Mouse (Mus musculus) fibroblast of lung, adult 2 months (primary cell): ENCODE results near the gene Snd1.

Experiments
- DNase-seq: peaks from one replicate; pipeline ENCODE4 v3.0.0-alpha.2; 2011; ENCODE audit warnings: low read depth

Snd1 gene

DNA sequence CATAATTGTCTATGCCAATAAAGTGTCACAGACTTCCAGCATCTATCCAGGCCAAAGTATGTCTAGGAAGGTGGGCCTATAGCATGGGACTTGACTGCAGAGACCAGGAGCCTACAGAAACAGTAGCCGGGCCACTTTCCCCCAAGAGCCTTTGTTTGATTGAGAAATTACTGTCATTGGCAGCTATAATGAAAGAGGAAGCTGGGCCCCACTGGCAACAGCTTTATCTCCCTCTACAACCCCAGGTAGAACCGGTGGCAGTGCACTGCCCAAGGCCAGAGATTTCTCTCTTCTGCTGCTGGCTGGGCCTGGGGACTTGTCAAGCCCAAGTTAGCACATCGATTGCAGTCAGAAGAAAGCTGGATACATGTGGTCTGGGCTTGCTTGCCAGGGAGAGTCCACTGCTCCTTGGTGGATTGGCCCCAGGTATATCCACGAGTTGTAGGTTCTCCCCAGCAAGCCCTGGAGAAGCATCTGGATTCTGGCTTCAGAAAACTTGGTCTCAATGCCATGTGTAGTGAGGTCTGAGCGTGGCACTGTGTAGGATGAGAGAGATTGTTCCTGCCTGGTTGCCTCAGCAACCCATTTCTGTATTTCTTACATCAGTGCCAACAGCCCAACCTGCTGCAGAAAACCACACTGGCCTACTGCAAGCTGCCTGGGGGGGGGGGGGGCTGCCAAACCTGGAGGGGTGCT is 396.9 kb downstream of the Snd1 start:
- DNase-seq, result no peak

DNA sequence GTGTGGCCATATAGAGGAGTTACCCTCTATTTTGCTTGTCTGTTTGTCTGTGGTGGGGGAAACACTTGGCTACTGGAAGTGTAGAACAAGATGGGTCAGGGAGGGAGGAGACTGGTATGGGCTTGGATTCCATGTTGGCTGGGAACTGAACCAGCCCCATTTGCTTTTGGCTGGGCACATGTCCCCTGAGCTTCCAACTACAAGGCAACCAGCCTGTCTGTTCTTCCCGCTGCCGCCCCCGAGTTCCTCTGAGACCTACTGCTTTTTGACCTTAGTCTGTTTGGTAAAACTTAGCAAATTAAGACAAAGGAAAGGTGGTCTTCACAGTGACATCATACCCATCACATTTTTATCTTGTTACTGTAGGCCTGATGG is 397.5 kb downstream of the Snd1 start:
- DNase-seq, result no peak

DNA sequence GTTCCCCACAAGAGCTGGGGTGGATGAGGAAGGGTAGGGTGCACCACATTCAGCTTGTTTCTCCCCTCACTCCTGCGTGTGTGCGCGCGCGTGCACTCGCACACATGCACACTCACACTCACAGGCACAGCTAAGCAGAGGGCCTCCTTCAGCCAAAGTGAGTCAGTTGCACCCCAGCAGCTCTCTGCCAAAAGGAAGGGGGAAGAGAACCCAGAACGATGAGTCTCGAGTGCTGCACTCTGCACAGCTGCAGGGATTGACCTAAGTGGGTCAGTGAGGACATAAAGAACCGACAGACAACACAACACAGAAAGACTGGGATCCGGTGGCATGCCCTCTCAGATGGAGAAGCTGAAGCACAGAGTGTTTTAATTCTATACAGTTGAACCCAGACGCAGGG is 399.1 kb downstream of the Snd1 start:
- DNase-seq, result no peak

DNA sequence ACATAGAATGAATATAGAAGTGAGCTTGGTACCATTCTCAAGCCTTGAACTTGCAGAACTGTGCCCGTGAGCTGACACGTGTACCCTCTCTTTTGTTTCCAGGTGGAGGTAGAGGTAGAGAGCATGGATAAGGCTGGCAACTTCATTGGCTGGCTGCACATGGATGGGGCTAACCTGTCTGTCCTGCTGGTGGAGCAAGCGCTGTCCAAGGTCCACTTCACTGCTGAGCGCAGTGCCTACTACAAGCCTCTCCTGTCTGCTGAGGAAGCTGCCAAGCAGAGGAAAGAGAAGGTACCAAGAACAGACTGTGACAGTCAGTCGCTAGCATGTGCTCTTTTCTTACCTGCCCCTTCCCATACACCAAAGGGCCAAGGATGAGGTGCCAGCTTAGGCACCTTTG is 399.8 kb downstream of the Snd1 start:
- DNase-seq, result no peak

DNA sequence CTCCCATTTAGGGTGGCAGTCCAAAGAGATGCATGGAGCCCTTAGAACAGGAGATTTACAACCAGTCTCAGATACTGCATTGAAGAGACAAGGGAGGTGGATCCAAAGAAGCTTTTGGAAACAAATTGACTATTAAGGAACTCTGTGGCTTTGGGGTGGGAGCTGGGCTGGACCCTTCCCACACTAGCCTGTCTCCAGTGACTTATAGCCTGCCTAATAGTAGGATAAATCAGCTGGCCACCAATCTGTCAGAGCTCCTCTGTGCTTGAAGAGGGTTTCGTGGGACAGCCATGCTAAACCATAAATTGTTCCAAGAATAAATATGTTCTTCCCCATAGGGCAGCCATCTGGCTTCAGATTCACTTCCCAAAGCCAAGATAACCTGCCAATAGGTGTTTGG is 400.4 kb downstream of the Snd1 start:
- no peak for DNase-seq

DNA sequence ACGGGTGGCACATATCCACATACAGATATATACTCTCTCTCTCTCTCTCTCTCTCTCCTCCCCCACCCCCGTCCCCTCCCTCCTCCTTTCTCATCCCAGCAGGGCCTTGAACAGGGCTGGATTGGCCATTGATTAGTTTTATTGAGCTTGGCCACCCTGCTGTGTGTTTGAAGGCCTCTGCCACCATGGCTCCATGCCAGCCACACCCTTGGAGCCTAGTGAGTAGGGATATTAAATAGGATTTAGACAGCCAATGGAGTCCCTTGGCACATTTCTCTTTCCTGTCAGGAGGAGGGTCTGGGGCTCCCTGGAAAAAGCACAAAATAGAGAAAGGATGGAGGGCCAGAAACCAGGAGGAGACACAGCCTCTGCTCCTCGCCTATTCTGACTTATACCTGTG is 401.6 kb downstream of the Snd1 start:
- no peak for DNase-seq

DNA sequence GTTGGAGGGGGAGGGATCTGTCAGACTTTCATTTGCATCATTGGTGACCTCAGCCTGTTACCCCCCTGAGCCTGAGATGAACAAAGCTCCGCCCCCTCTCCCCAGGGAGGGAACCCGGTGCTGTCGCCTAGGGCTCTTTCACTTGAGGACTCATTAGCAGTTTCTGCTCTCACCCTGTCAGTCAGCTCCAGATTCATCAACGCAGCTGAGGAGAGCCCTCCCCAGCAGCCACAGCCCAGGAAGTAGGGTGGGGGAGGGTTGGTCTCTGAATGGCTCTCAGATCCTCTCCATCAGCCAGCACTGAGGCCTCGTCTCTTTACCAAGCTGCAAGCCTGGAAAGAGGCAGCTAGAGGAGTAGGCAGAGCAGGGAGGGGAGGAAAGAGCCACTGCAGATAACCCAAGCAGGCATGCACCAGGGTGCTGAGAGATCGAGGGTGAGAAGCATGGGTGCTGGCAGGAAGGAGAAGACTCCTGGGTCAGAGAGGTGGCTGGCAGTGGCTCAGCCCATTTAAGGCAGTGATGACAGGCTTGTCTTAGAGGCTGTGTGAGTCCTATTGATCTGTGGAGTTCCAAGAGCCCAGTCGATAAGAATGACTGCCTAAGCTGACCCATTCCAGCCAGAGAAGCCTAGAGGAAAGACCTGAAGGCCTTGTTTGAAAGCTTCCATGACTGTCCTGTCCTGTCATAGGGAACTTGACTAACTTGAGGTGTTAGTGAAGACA is 403.2 kb downstream of the Snd1 start:
- no peak for DNase-seq

DNA sequence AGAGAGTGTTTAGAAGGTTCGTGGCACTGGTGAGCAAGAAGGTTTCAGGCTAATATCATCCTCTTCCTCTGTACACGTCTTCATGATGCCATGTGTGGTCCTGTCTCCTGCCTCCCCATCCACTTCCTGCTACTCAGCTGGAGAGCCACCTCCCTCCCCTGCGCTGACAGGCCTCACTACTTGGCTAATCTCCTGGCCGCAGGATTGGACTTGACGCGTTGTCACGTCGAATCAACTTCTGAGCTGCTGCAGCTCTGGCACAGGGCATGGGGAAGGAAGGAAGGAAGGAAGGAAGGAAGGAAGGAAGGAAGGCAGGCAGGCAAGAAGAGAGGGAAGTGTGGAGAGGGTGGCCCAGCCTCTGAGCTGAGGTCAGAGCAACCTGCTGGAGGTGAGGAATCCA is 404.4 kb downstream of the Snd1 start:
- DNase-seq, result no peak

DNA sequence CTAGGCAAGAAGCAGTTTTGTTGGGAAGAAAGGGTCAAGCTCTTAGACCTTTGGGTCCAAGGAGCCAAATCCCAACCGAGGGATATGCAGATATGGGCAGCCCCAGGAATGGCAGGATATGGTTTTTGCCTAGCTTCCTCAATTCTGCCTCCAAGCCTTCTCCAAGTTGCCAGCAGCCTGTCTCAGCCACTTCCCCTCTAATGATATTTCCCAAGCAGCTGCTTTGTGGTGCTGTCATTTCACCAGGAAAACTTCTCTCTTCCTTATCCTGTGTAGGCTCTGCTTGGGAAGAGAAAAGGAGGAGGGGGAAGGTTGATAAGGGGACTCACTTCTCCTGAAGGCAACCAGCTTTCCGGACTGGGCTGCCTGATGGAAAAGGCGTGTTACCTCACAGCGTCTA is 406.0 kb downstream of the Snd1 start:
- DNase-seq, result no peak

DNA sequence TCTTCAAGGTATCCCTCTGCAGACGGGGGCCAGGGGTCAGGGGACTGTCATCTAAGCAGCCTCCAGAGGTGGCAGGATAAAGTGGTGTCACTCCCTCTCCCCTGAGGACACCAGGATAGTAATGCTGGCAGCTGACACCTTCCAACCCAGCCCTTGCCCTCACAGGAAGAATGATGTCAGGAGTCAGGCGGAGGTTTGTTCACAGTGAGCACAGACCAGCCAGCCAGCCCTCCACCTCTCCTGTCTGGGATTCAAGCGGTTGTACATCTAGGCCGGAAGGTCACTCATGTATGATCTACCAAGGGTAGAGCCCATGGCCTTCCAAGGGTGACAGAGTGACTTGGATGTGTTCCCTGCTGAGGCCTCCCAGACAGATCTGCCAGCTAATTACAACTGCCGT is 408.6 kb downstream of the Snd1 start:
- no peak for DNase-seq

DNA sequence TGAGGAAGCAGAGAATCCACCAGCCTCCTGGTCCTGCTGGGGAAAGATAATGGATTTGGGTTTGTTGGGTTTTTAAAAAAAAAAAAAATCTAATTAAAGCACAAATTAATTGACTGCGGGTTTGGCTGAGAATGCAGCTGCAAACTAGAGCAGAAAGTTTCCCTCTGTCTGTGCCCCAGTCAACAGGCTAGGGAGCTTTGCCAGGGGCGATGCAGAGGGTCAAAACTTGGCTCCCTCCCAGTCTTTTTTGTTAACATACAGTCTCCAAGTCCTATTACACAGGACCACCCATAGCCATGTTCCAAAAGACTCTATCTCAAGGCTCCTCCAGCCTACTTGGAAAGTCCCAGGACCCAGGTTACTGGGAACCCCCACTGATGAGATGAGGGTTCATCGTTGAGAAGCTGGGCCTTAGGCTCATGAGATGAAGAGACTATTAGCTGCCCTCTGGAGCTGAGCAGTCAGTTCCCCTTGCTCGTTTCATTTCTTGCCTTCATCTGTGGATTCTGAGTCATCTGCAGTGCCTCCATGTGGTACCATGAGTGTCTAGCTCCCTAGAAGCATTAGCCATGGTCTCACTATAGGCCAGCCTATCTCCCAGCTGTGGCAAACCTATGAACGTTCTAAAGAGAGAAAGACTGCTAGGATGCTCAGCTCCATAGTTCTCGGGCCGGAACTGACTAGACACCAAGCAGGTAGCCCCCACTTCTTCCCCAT is 411.9 kb downstream of the Snd1 start:
- DNase-seq, result no peak

DNA sequence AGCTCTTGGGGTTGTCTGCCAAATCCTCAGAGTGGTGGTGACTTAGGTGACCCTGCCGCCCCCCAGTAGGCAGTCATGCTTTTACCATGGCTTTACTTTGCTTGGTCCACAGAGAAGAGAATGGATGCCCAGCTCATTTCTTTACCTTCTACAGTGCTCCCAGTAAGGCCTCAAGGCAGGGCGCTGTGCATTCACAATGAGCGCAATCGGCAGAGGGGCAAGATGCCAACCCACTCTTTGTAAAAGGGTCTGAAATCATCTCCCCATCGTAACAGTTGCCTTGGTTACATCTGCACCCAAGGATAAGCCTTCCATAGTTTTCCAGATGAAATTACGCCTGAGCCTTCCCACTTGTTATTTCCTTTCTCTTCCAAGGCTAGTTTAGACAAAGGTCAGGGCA is 415.5 kb downstream of the Snd1 start:
- DNase-seq, result no peak

DNA sequence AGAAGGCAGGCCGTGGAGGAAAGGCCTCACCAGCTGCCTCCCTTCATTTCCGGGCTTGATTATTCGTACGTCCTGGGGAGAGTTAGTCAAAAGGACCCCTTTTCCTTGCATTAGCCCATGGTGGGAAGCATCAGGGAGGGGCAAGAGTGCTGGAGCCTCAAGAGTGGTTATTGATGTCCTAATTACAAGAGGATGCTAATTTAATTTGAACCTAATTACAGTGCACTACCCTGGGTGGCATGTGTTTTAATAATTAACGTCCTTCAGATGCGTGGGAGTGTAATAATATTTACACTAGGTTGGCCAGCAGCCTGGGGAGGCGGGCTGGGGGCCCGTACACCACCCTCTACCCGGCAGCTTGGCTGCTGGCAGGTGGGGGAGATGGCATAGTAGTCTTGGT is 416.5 kb downstream of the Snd1 start:
- no peak for DNase-seq

DNA sequence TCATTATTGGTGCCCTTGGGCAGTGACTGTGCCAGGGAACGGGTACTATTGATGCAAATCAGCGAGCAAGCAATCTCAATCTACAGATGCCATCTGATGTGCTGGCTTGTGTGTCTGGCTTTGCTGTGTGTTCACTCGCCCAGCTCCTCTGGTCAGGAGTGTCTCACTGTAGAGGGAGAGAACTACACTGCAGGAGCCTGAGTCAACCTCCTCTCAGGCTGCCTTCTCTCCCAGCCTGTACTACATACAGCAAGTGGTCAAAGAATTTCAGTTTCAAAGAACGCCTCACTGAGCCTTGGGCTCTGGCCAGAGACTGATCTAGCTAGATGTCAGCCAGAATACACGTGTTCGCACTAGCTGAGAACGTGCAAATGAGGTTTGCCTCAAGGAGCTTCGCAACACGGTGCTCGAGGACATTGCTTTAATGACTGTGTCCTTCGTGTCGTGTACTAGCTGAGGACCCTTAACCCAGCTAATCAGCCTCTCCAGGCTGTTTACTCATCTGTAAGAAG is 420.1 kb downstream of the Snd1 start:
- DNase-seq, result no peak

DNA sequence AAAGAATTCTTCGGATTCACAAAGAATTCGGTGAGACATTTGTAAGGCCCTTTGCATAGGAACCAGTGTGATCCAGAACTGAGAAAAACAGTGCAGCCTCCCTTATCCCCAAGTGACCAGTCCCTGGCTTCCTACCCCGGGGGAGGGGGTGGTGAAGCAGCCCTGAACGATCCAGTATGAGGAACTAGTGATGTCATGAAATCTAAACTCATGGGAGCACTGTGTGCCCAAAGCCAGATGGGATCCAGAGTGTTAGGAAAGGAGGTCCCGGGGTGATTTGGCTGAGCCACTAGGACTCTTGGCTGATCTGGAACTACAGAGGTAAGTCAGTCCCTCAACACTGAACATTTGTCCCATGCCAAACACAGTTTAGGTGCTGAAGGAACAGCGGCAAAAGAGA is 420.8 kb downstream of the Snd1 start:
- no peak for DNase-seq

DNA sequence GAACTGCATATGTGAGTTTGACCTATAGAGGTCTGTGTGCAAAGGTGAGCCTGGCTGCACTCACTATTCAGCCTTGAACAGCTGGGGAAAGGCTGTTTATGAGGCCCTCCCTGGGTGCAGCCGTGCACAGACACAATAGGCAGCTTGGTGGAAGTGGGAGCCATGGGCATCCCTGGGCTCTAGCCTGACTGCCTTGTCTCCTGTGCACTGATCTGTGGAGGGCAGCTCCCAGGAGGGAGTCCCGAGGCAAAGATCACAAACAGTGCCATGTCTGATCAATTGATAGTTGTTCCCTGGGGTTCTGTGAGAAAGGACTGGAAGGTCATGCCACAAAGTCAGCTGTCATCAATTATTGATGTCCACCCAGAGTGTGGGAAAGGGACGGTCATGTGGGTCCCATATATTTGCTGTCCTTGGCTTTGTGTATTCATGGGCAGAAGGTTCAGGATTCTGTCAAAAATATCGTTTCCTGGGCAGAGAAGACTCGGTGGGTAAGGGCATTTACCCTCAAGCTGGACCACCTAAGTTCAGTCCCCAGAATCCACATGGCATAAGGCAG is 421.9 kb downstream of the Snd1 start:
- no peak for DNase-seq

DNA sequence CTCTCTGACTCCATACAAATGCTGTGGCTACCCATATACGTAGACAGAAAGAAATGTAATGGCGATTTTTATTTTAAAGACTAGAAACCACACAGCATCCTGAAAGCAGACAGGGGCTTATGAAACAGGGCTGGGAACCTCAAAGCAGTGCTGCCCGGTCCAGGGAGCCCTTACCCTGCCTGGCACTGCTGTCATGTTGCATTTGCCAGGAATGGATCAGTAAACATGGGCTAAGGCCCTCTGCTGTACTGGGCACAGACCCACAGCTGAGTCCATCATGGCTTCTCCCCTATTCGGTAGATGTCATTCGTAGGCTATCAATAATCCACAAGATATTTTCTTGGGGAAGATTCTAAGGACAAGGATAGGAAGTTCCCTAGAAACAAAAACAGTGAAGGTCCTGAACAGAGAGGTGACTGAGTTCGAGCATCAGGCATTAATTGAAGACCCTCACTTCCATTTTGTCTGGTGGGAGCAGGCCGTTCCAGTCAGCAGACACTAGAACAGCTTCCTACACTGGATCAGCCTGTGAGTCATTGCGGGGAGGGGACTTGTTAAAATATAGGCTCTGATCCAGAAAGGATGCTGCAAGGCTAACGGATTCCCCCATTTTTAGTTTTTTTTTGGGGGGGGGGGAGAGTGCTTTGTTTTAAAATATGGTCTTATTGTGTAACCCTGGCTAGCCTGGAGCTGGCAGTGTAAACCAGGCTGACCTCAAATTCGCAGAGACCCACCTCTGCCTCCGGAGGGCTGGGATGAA is 422.6 kb downstream of the Snd1 start:
- DNase-seq, result peak; percentile 26

DNA sequence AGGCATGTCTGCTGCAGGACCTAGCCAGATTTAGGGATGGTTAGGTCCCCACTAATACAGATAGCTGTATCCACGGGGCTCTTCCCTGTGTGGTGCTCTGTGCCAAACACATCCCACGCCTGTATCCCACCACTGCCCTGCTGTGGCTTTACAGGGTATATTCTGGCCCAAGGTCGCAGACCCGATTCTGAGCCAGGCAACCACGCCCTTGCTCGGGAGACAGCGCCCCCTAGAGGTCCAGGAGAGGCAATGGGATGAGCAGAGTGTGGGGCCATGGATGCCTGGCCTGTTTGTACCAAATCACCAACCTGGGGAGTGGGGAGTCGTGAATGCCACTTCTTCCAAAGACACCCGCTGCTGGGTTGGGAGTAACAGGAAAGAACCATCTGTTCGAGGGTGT is 423.9 kb downstream of the Snd1 start:
- DNase-seq, result no peak

DNA sequence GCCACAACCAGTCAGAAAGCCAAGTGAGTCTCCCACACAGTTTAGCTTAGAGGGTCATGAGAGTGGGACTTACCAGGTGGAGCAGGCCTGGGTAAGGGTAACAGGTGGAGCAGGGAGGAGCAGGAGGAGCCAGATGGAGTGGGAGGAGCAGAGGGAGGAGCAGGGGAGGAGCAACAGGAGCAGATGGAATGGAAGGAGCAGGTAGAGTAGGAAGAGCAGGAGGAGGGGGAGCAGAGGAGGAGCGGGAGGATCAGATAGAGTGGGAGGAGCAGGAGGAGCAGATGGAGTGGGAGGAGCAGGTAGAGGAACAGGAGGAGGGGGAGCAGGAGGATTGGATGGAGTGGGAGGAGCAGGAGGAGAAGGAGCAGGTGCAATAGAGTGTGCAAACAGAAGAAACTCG is 427.6 kb downstream of the Snd1 start:
- no peak for DNase-seq

DNA sequence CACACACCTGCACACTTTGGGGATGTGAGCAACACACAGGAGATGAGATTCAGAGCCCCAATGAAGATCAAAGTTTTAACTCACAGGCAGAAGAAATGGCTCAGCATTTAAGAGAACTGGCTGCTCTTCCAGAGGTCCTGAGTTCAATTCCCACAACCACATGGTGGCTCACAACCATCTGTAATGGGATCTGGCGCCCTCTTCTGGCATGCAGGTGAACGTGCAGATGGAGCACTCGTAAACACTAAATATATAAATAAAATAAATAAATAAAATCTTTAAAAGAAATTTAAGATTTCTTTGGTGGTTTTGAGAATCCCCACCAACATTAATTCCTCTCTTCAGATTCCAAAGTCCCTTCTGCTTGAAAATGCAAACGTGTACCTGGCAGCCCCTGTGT is 429.5 kb downstream of the Snd1 start:
- DNase-seq, result no peak

DNA sequence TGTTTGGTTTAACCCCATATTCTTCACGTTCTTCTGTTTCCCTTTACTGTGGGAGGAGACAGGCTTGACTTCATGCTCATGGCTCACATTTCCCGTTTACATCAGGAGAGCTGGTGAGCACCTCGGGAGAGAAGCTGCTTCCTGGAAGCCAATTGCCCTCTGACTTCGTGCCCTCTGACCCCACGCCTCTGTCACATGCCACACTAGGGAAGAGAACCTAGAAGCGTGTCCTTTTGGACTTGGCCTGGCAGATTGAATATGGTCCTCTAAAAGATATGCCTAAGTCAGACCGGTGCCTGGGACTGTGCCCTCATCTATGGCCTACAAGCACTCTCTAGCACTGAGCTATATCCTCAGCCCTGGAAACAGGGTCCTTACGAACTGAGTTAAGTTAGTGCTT is 430.4 kb downstream of the Snd1 start:
- DNase-seq, result no peak

DNA sequence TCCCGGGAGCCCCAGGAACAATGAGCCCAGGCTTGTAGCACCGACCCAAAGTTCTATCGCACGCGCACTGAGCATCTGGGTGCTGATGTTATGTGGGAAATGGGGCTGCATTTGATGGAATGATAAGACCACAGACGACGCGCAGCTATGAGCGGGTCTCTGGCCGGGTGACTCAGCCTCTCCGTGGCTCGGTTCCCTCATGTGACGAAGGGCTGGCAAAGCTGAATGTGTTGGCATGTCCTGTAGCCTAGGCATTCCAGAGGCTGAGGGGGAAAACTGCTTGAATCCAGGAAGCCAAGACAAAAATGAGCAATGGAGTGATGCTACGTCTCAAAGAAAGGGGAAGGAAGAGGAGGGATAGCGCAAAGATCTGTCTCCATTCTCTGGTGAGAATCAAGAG is 434.9 kb downstream of the Snd1 start:
- DNase-seq, result peak; percentile 60
